ENCODE assay signal across 8 mouse cellular contexts in the genomic region with DNA sequence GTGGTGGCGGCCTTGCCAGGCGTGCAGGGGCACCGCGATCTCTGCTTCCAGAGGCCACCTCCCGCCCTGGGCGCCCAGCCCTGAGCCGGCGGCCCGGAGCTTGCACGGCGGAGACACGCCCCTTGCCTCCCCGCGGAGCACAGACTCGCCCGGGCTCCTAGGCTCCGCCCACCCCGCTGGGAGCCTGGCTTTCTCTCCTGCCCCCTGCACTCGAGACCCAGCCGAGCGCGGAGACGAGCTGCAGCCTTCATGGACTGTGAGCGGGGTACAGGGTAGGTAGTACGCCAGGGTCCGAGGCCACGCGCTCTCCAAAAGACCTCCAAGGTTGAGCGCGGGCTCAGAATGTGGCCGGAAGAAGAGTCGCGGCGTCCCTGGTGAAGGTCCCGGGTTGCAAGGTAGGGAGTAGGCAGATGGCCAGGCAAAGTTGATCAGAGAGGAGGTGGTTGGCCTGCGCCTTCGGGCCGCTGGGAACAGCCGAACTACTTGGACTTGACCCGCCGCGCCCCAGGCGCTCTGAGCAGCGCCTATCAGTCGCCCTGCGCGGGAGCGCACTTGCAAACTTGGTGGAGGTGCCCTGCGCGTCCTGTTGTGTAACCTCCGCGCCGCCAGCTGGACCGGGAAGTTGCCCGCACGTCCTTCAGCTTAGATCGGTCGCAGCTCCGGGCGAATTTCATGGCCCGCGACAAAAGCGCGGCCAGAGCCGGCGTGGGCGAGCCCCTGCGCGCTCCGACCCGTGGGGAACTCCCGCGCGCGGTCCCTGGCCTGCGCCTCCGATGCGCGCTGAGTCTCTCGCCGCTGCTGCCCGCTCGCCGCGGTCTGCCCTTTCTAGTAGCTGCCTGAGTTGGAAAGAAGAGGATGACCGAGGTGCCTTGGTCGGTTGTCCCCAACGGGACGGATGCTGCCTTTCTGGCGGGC. TPM values are rescaled to one million over a fixed set of nuclear protein-coding genes. Genes with fewer than 3 reads are reported as not detected.
DNase-seq lines count a peak whose midpoint lies in the region.

Gene P2ry1 (plus strand): TSS at position 209 of the 915 bp plus-strand sequence.

- no peaks in the 10 kb centered on the region for H3K9me3 ChIP-seq in megakaryocyte, embryonic 14.5 days

- DNase-seq in adrenal gland, adult 2 months = peak; percentile 90
- peak; percentile 86 for DNase-seq in embryo, embryonic 10 days (ENCODE audit: low spot score)
- DNase-seq in gastrocnemius, postnatal 10 days = peak; percentile 83
- peak; percentile 64 for DNase-seq in induced T-regulatory cell, adult 2 months (ENCODE audit: low read depth)
- peak; percentile 23 to 86 for DNase-seq in left cerebral cortex, postnatal 10 days (ENCODE audit: extremely low spot score in 1 of 2, low spot score in 2 of 2)
- peak; percentile 32 to 52 for DNase-seq in right cerebral cortex, adult 2 months (ENCODE audit: low spot score in 2 of 2)
- DNase-seq in urinary bladder, postnatal 10 days (ENCODE audit: low spot score) = peak; percentile 48

- peak within 1 kb of the TSS; percentile 100 for H3K4me3 ChIP-seq in megakaryocyte, embryonic 14.5 days (replicated peaks)

- intact Hi-C loops in left cerebral cortex, postnatal 10 days (cut with DNase I) = no loop called here

- peaks cover 31% of the 10 kb centered on the region for H3K4me1 ChIP-seq in megakaryocyte, embryonic 14.5 days

- peaks cover 54% of the 10 kb centered on the region for H3K36me3 ChIP-seq in megakaryocyte, embryonic 14.5 days (replicated peaks; ENCODE audit: low read length)

- no peaks in the 10 kb centered on the region for H3K27me3 ChIP-seq in megakaryocyte, embryonic 14.5 days (replicated peaks)

RNA-seq across cellular contexts. Expression of gene P2ry1, which starts in this region (rescaled TPM):
- 1 to 10 TPM; 2.1 to 4.7 TPM for total RNA-seq in adrenal gland, adult 2 months (2021)
- polyA plus RNA-seq in adrenal gland, adult 2 months (2012; rRNA removed) = 1.0 and 1.1 TPM in 2 replicates
- 1 to 10 TPM; 9.3 to 9.6 TPM for total RNA-seq in gastrocnemius, postnatal 10 days (2021)
- 1 to 10 TPM; 3.0 to 5.1 TPM for total RNA-seq in left cerebral cortex, postnatal 10 days (2021)
- polyA plus RNA-seq in megakaryocyte, embryonic 14.5 days (2012; ENCODE audit: insufficient read depth, low replicate concordance) = 72.0 and 87.8 TPM in 2 replicates

Comparison
In these comparisons a context has a peak if more than half of its experiments do, and no peak if none do; other contexts are left out.
1. Peak in every context shown above with its lines: DNase-seq and H3K4me3 ChIP-seq.
2. RNA of gene P2ry1 (polyA plus RNA-seq): 72.0 to 87.8 TPM in megakaryocyte, embryonic 14.5 days; 1.0 to 1.1 TPM in adrenal gland, adult 2 months; every median in the first group is over 10 times any median in the second.